Mouse (Mus musculus) liver, embryonic 13.5 days (tissue): ENCODE results near the gene Fgfr2. TPM values are rescaled to one million over a fixed set of nuclear protein-coding genes. Genes with fewer than 3 reads are reported as not detected.
A peak's percentile ranks its signal among the peaks of the same experiment; 100 is the strongest.

Experiments
- ATAC-seq: fragments of 200-750 bp; cut with Nextera tagmentation; 2 replicates; pipeline ENCODE4 v1.8.0; 2017; ENCODE audit warnings: low read depth, mild to moderate bottlenecking, moderate number of reproducible peaks, moderate library complexity
- DNase-seq: peaks from one replicate; pipeline ENCODE4 v3.0.0; 2022
- H3K27ac ChIP-seq: fragments of 300-500 bp; sonication (generic); 2 replicates; pipeline ENCODE4 v1.5.1; 2015; ENCODE audit warnings: moderate library complexity, mild to moderate bottlenecking, inconsistent platforms
- H3K27me3 ChIP-seq: fragments of 300-500 bp; sonication (generic); 2 replicates; pipeline ENCODE4 v1.6.1; 2015; ENCODE audit warnings: mild to moderate bottlenecking, inconsistent platforms
- H3K36me3 ChIP-seq: fragments of 300-500 bp; sonication (generic); 2 replicates; pipeline ENCODE4 v1.6.1; 2015; ENCODE audit warnings: mild to moderate bottlenecking, inconsistent platforms
- H3K4me1 ChIP-seq: fragments of 300-500 bp; sonication (generic); replicated peaks from 2 replicates; pipeline ENCODE4 v1.6.1; 2015; ENCODE audit warnings: inconsistent platforms
- H3K4me2 ChIP-seq: fragments of 300-500 bp; sonication (generic); 2 replicates; pipeline ENCODE4 v1.6.1; 2015; ENCODE audit warnings: inconsistent platforms, mild to moderate bottlenecking, moderate library complexity
- H3K4me3 ChIP-seq: fragments of 300-500 bp; sonication (generic); replicated peaks from 2 replicates; pipeline ENCODE4 v1.5.1; 2015; ENCODE audit warnings: mild to moderate bottlenecking, inconsistent platforms
- H3K9ac ChIP-seq: fragments of 300-500 bp; sonication (generic); 2 replicates; pipeline ENCODE4 v1.6.1; 2015; ENCODE audit warnings: mild to moderate bottlenecking, inconsistent platforms
- H3K9me3 ChIP-seq: fragments of 300-500 bp; sonication (generic); replicated peaks from 2 replicates; pipeline ENCODE4 v1.6.1; 2016; ENCODE audit warnings: inconsistent platforms
- WGBS: fragments of 180-500 bp; shearing (Covaris S2); methylation state at CpG from one replicate; pipeline ENCODE4 v1.1.7; 2015; ENCODE audit not compliant: insufficient replicate concordance; 5-methylcytosine and 5-hydroxymethylcytosine counted together
- polyA plus RNA-seq: library from polyadenylated mRNA; unstranded; fragments of >200 nt; fragmentation: Nextera tagmentation; extraction: Ambion mirVana; gene quantifications from 2 replicates; pipeline ENCODE4 v1.2.1, GENCODE M21; 2015

Fgfr2 gene
- polyA plus RNA-seq, 1 experiment from 2014 or later = 8.9 TPM

- 61% methylated on average over 9 of the region's 9 CpGs for WGBS
Observed at GRCm38 (mm10) chr7:130289428-130289790, 2833.7 kb downstream of the Fgfr2 start.

GRCm38 (mm10) chr7:130288719-130289427, 2834.3 kb downstream of the Fgfr2 start:
- H3K27ac ChIP-seq = no peak overlapping the region
- WGBS = 54% methylated on average over 11 of the region's 11 CpGs
- H3K4me2 ChIP-seq = no peak overlapping the region
- DNase-seq (no peak), ATAC-seq (no peak)
- H3K9ac ChIP-seq = no peak overlapping the region
- peaks cover 6% of the 10 kb centered on the region; the same call in 1 of the 2 replicates for H3K4me1 ChIP-seq
- H3K4me3 ChIP-seq = no peak overlapping the region
- no peaks in the 10 kb centered on the region for H3K9me3 ChIP-seq
- H3K36me3 ChIP-seq = no peaks in the 10 kb centered on the region
- no peaks in the 10 kb centered on the region for H3K27me3 ChIP-seq

More at GRCm38 (mm10) chr7:130289428-130289790, 2833.7 kb downstream of the Fgfr2 start:
- H3K27ac ChIP-seq = no peak overlapping the region
- no peaks in the 10 kb centered on the region for H3K27me3 ChIP-seq
- no peaks in the 10 kb centered on the region for H3K36me3 ChIP-seq
- peaks cover 6% of the 10 kb centered on the region; the same call in 1 of the 2 replicates for H3K4me1 ChIP-seq
- ATAC-seq (no peak), DNase-seq (no peak)
- no peak overlapping the region for H3K9ac ChIP-seq
- no peaks in the 10 kb centered on the region for H3K9me3 ChIP-seq
- H3K4me3 ChIP-seq = no peak overlapping the region
- no peak overlapping the region for H3K4me2 ChIP-seq

DNA sequence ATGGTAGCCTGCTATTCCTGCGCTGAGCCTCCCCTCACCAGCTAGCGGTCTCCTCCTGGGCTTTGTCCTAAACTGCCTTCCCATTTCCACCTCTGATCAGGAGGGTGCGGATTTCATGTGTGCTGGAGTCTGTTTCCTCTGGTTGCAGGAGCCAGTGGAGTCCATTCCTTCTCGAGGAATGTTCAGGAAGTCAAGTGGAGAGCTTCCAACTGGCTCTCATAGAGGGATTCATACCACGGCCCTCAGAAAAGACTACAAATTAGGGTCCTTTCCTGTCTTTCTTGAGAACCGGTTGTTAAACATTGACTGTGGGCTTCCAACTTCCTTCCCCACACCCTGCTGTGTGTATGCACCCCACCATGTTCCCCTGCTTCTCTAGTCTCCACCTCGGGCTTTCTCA, 2834.9 kb downstream of the Fgfr2 start:
- no peaks in the 10 kb centered on the region for H3K27me3 ChIP-seq
- H3K4me2 ChIP-seq = no peak overlapping the region
- H3K9ac ChIP-seq = no peak overlapping the region
- no peak overlapping the region for H3K4me3 ChIP-seq
- no peaks in the 10 kb centered on the region for H3K9me3 ChIP-seq
- 39% methylated on average over 7 of the region's 7 CpGs for WGBS
- peaks cover 6% of the 10 kb centered on the region; the same call in 1 of the 2 replicates for H3K4me1 ChIP-seq
- ATAC-seq (no peak), DNase-seq (no peak)
- no peaks in the 10 kb centered on the region for H3K36me3 ChIP-seq
- no peak overlapping the region for H3K27ac ChIP-seq

- DNase-seq = no peak
- WGBS = 59% methylated on average over 19 of the region's 19 CpGs
- no peak overlapping the region for H3K4me3 ChIP-seq
- H3K36me3 ChIP-seq = no peaks in the 10 kb centered on the region
- H3K9ac ChIP-seq = no peak overlapping the region
- no peak overlapping the region for H3K4me2 ChIP-seq
- H3K9me3 ChIP-seq = no peaks in the 10 kb centered on the region
- no peak overlapping the region for H3K27ac ChIP-seq
- no peak for ATAC-seq
- no peaks in the 10 kb centered on the region for H3K27me3 ChIP-seq
- H3K4me1 ChIP-seq = no peaks in the 10 kb centered on the region
Observed at GRCm38 (mm10) chr7:130278738-130279705, 2844.1 kb downstream of the Fgfr2 start.

DNA sequence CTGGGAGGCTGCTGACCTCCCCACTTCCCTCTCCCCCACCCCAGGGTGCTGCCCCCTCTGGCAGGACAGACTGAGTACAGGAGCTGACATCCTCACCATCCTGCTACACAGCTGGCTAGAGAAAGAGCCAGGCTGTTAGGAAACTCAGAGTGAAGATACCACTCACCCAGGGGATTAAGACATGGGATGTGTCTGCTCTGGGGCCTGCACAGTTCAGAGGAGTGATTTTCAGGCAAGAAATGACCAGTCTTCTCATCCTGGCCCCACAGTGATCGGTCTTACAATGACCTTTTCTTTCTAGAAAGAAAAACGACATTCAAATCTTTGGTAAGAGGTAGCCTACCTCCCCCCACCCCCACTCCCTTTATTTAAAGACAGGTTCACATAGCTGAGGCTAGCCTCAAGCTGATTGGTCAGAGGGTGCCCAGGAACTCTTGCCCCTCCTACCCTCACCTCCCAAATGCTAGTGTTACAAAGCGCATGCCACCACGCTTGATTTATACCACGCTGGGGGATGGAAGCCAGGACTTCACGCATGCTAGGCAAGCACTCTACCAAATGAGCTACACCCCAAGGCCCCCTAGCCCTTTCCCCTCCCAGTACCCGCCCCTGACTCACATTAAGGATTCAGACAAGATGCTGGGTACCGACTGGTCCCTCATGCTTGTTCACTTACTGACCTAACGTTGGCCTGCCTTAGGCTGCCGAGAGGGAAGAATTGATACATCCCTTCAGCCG, 2845.0 kb downstream of the Fgfr2 start:
- Histone ChIP-seq H3K27ac (no peak overlapping the region), H3K9me3 (no peaks in the 10 kb centered on the region), H3K4me2 (no peak overlapping the region), H3K9ac (no peak overlapping the region), H3K4me1 (no peaks in the 10 kb centered on the region), H3K27me3 (no peaks in the 10 kb centered on the region), H3K4me3 (no peak overlapping the region), H3K36me3 (no peaks in the 10 kb centered on the region)
- DNase-seq (no peak), ATAC-seq (no peak)
- 66% methylated on average over 11 of the region's 11 CpGs for WGBS

GRCm38 (mm10) chr7:130273265-130273664, 2849.9 kb downstream of the Fgfr2 start:
- H3K36me3 ChIP-seq = no peaks in the 10 kb centered on the region
- no peak overlapping the region for H3K4me2 ChIP-seq
- H3K9me3 ChIP-seq = no peaks in the 10 kb centered on the region
- 14% methylated on average over 16 of the region's 16 CpGs for WGBS
- DNase-seq = no peak
- H3K9ac ChIP-seq = no peak overlapping the region
- H3K4me3 ChIP-seq = no peak overlapping the region
- H3K4me1 ChIP-seq = no peaks in the 10 kb centered on the region
- ATAC-seq = peak; percentile 36; the same call in 1 of the 2 replicates
- no peak overlapping the region for H3K27ac ChIP-seq
- 0 out of 2 replicates have a peak, but pooled peaks cover 3% of the 10 kb centered on the region for H3K27me3 ChIP-seq

GRCm38 (mm10) chr7:130270807-130271206, 2852.3 kb downstream of the Fgfr2 start:
- H3K9me3 ChIP-seq = no peaks in the 10 kb centered on the region

DNA sequence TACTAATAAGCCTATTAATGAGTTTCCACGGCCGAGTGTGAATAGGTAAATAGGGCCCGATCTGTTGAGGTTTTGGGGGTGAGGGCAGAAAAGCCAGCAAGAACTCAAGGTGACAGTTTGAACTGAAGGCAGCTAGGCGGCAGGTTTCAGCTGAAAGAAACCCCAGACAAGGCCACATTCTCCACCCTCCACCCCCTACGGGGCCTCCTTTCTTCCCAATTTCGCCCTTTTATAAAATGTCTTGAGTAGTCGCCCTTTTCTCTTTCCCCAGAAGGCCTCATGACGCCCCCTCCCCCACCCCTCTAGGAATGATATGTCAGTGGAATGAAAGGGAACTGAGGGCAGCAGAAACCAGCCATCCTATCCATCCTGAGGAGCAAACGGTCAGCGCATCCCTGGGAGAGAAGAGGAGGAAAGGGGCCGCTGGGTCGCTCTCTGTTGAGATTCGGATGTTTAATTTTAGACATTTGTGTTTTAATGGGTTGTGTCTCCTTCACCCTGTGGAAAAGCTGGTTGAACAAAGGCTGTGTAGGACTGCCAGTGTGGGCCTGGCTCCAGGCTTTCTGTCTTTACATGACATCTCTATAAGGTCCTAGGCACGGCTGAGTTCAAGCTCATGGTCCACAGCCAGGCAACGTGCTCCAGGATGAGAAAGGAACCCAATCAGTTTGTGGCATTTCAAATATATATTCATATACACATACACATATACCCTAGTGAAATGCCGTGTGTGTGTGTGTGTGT, 2853.9 kb downstream of the Fgfr2 start:
- Histone ChIP-seq H3K27me3 (peaks cover 41% of the 10 kb centered on the region), H3K4me3 (no peak overlapping the region), H3K9ac (no peak overlapping the region), H3K27ac (no peak overlapping the region), H3K4me2 (no peak overlapping the region), H3K9me3 (no peaks in the 10 kb centered on the region), H3K4me1 (no peaks in the 10 kb centered on the region), H3K36me3 (no peaks in the 10 kb centered on the region)
- 59% methylated on average over 16 of the region's 16 CpGs for WGBS
- no peak for ATAC-seq
- DNase-seq = no peak

More at GRCm38 (mm10) chr7:130270807-130271206, 2852.3 kb downstream of the Fgfr2 start:
- Histone ChIP-seq H3K4me3 (no peak overlapping the region), H3K4me2 (no peak overlapping the region), H3K27me3 (peaks cover 26% of the 10 kb centered on the region), H3K4me1 (no peaks in the 10 kb centered on the region), H3K36me3 (no peaks in the 10 kb centered on the region), H3K27ac (no peak overlapping the region), H3K9ac (no peak overlapping the region)
- WGBS = 70% methylated on average over 5 of the region's 5 CpGs
- ATAC-seq (no peak), DNase-seq (no peak)

DNA sequence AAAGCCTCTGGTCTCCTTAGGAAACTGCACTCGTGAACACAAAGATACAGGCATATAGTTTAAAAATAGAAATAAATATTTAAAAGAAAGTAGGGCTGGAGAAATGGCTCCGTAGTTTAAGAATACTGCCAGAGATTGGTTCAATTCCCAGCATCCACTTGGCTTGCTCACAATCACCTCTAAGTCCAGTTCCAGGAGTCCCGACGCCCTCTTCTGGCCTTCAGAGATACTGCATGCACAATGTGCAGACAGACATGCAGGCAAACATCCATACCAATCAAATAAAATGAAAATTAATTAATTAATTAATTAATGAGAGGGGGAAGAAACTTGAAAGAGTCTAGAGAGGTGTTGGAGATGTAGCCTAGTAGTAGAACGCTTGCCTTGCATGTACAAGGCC, 2856.1 kb downstream of the Fgfr2 start:
- Histone ChIP-seq H3K27ac (no peak overlapping the region), H3K4me3 (no peak overlapping the region), H3K9me3 (no peaks in the 10 kb centered on the region), H3K4me2 (no peak overlapping the region), H3K36me3 (no peaks in the 10 kb centered on the region), H3K4me1 (no peaks in the 10 kb centered on the region), H3K27me3 (peaks cover 62% of the 10 kb centered on the region), H3K9ac (no peak overlapping the region)
- WGBS = 23% methylated on average over 5 of the region's 5 CpGs
- ATAC-seq (no peak), DNase-seq (no peak)

GRCm38 (mm10) chr7:130266166-130266490, 2857.0 kb downstream of the Fgfr2 start:
- 0% methylated on average over 43 of the region's 52 CpGs for WGBS
- DNase-seq = no peak
- Histone ChIP-seq H3K27ac (no peak overlapping the region; the same call in 1 of the 2 replicates), H3K27me3 (peaks cover 67% of the 10 kb centered on the region), H3K4me3 (peak overlapping the region; percentile 60), H3K9me3 (no peaks in the 10 kb centered on the region), H3K9ac (peak overlapping the region; percentile 59), H3K4me2 (peak overlapping the region; percentile 53), H3K36me3 (no peaks in the 10 kb centered on the region), H3K4me1 (no peaks in the 10 kb centered on the region)
- peak; percentile 74 for ATAC-seq
